Mouse (Mus musculus): ENCODE results near the gene Il1r1.

The Il1r1 gene

GRCm38 (mm10) chr1:40224539-40225284 is at the start of gene Il1r1:
Il1r1 (plus strand) TSS chr1:40225080.
- DNase-seq, result no peak

GRCm38 (mm10) chr1:40175123-40175522 is 49.8 kb upstream of the Il1r1 start:
- DNase-seq, result no peak

- no peak for DNase-seq
Observed at GRCm38 (mm10) chr1:40175797-40176196, 49.1 kb upstream of the Il1r1 start.

GRCm38 (mm10) chr1:40179031-40179430 is 45.8 kb upstream of the Il1r1 start:
- DNase-seq, result no peak

- DNase-seq, result no peak
Observed at GRCm38 (mm10) chr1:40179493-40179892, 45.4 kb upstream of the Il1r1 start.

- DNase-seq, result peak in 1 of 2 experiments; percentile 2
Observed at GRCm38 (mm10) chr1:40180861-40181260, 44.0 kb upstream of the Il1r1 start.

- no peak for DNase-seq
Observed at GRCm38 (mm10) chr1:40181716-40182115, 43.2 kb upstream of the Il1r1 start.

- DNase-seq, result no peak
Observed at GRCm38 (mm10) chr1:40183410-40183809, 41.5 kb upstream of the Il1r1 start.

GRCm38 (mm10) chr1:40187961-40188360 is 36.9 kb upstream of the Il1r1 start:
- DNase-seq, result no peak

GRCm38 (mm10) chr1:40190025-40190424 is 34.9 kb upstream of the Il1r1 start:
- DNase-seq, result no peak

- no peak for DNase-seq
Observed at GRCm38 (mm10) chr1:40190837-40191236, 34.0 kb upstream of the Il1r1 start.

GRCm38 (mm10) chr1:40194279-40194678 is 30.6 kb upstream of the Il1r1 start:
- DNase-seq, result no peak

- no peak for DNase-seq
Observed at GRCm38 (mm10) chr1:40213337-40214159, 11.3 kb upstream of the Il1r1 start.

- DNase-seq, result no peak
Observed at GRCm38 (mm10) chr1:40217521-40217920, 7.4 kb upstream of the Il1r1 start.

- no peak for DNase-seq
Observed at GRCm38 (mm10) chr1:40218603-40219002, 6.3 kb upstream of the Il1r1 start.

GRCm38 (mm10) chr1:40220549-40220948 is 4.3 kb upstream of the Il1r1 start:
- no peak for DNase-seq

GRCm38 (mm10) chr1:40221864-40222263 is 3.0 kb upstream of the Il1r1 start:
- no peak for DNase-seq

- no peak for DNase-seq
Observed at GRCm38 (mm10) chr1:40222680-40223079, 2.2 kb upstream of the Il1r1 start.

GRCm38 (mm10) chr1:40223591-40223990 is 1.3 kb upstream of the Il1r1 start:
- no peak for DNase-seq

- no peak for DNase-seq
Observed at GRCm38 (mm10) chr1:40225580-40225979, 700 bp downstream of the Il1r1 start.

- DNase-seq, result no peak
Observed at GRCm38 (mm10) chr1:40229033-40229432, 4.2 kb downstream of the Il1r1 start.

GRCm38 (mm10) chr1:40229771-40230280 is 4.9 kb downstream of the Il1r1 start:
- no peak for DNase-seq

- no peak for DNase-seq
Observed at GRCm38 (mm10) chr1:40230336-40230735, 5.5 kb downstream of the Il1r1 start.

- no peak for DNase-seq
Observed at GRCm38 (mm10) chr1:40231116-40231515, 6.2 kb downstream of the Il1r1 start.
